Mouse (Mus musculus) heart, adult 2 months (tissue): ENCODE results near the gene Fbxo36. TPM values are rescaled to one million over a fixed set of nuclear protein-coding genes. Genes with fewer than 3 reads are reported as not detected.

ENCODE experiments used
- DNase-seq, 2 experiments: peaks; one replicate each; pipeline ENCODE4 v3.0.0; 2021
- H3K27ac ChIP-seq: fragments of 200-600 bp; 2 replicates; pipeline ENCODE4 v1.8.1; 2022
- H3K27me3 ChIP-seq: fragments of 200-500 bp; 2 replicates; pipeline ENCODE4 v1.6.1; 2012; ENCODE audit warnings: mild to moderate bottlenecking, low read length, inconsistent platforms, mixed read lengths; ENCODE audit not compliant: control insufficient read depth, insufficient read depth
- H3K36me3 ChIP-seq: fragments of 200-500 bp; 2 replicates; pipeline ENCODE4 v1.6.1; 2012; ENCODE audit warnings: low read length, inconsistent platforms; ENCODE audit not compliant: control insufficient read depth, insufficient read depth
- H3K4me1 ChIP-seq: fragments of 200-500 bp; 2 replicates; pipeline ENCODE4 v1.6.1; 2011; ENCODE audit warnings: low read length; ENCODE audit not compliant: control insufficient read depth, insufficient read depth
- H3K4me3 ChIP-seq: fragments of 200-600 bp; 2 replicates; pipeline ENCODE4 v1.8.1; 2022
- H3K79me2 ChIP-seq: fragments of 200-500 bp; replicated peaks from 2 replicates; pipeline ENCODE4 v1.6.1; 2012; ENCODE audit warnings: mild to moderate bottlenecking, inconsistent platforms, low read length, moderate library complexity, mixed read lengths; ENCODE audit not compliant: control insufficient read depth, insufficient read depth
- H3K9ac ChIP-seq: fragments of 200-500 bp; 2 replicates; pipeline ENCODE4 v1.6.1; 2012; ENCODE audit warnings: low read depth, mild to moderate bottlenecking, control low read depth, inconsistent platforms, low read length, mixed read lengths
- CTCF ChIP-seq: fragments of 200-600 bp; IDR thresholded peaks from 2 replicates; pipeline ENCODE4 v1.8.1; 2022; ENCODE audit warnings: antibody characterized with exemption, mild to moderate bottlenecking, moderate library complexity
- EP300 ChIP-seq: fragments of 200-500 bp; IDR thresholded peaks from 2 replicates; pipeline ENCODE4 v1.6.1; 2011; ENCODE audit warnings: low read depth, low read length, control low read depth; ENCODE audit not compliant: insufficient read depth
- POLR2A ChIP-seq: fragments of 200-500 bp; IDR thresholded peaks from 2 replicates; pipeline ENCODE4 v1.6.1; 2011; ENCODE audit warnings: mild to moderate bottlenecking, low read depth, low read length, control low read depth; ENCODE audit not compliant: insufficient read depth
- WGBS: fragments of 180-500 bp; shearing (Covaris S2); methylation state at CpG from one replicate; pipeline ENCODE4 v1.1.7; 2018; 5-methylcytosine and 5-hydroxymethylcytosine counted together
- intact Hi-C: fragments of 180-260 bp; cut with DNase I; formaldehyde crosslinking; loops from one replicate; pipeline ENCODE4 v1.15.1; 2025
- polyA plus RNA-seq: library from polyadenylated mRNA; depleted of rRNA; stranded (reverse); fragments of >200 nt; gene quantifications from 2 replicates; pipeline ENCODE4 v1.2.3, GENCODE M21; 2012; rRNA removed
- total RNA-seq, 2 experiments: library from RNA; stranded (reverse); gene quantifications; 2 replicates each; pipeline ENCODE4 v1.2.3; 2021

Gene Fbxo36
- total and polyA plus RNA-seq, 3 experiments, result 1.5 to 2.7 (median 2.5) TPM

DNA sequence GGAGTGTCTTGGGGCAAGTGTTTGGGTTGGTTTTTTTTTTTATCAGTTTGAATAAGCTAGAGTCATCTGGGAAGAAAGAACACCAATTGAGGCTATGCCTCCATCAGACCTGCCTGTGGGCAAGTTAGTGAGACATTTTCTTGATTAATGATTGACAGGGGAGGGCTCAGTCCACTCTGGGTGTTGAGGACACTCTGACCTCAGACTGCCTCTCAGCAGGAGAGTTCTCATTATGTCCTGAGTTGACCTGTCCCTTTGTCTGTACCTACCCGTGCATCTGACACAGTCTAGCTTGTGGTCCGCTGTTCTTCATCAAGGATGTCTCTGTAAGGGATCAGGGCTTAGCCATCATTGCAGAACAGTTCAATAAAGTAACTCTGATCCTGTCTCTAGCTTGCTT lies 107.7 kb downstream of the Fbxo36 start:
- no peaks in the 10 kb centered on the region for H3K79me2 ChIP-seq
- WGBS, result 76% methylated on average over 2 of the region's 2 CpGs
- no peaks in the 10 kb centered on the region for H3K4me1 ChIP-seq
- TF ChIP-seq POLR2A, result no peak
- no peak for TF ChIP-seq CTCF
- TF ChIP-seq EP300, result no peak
- no peak overlapping the region for H3K4me3 ChIP-seq
- intact Hi-C loops, result no loop called here
- H3K36me3 ChIP-seq, result no peaks in the 10 kb centered on the region
- peak in 1 of 2 experiments; percentile 3 for DNase-seq
- no peak overlapping the region for H3K9ac ChIP-seq
- no peak overlapping the region for H3K27ac ChIP-seq
- no peaks in the 10 kb centered on the region for H3K27me3 ChIP-seq

Other genes starting within 250 kb of the Fbxo36 start
- gene Dner, start 143.6 kb upstream of the Fbxo36 start, total RNA-seq, result under 1 TPM; 0.05 to 0.43 TPM
- 0.23 and 0.70 TPM in 2 replicates for gene Dner, start 143.6 kb upstream of the Fbxo36 start, polyA plus RNA-seq
- gene Trip12, start 675 bp downstream of the Fbxo36 start, total RNA-seq, result 100 to 1,000 TPM; 177 to 205 TPM
- 26.9 and 59.0 TPM in 2 replicates for gene Trip12, start 675 bp downstream of the Fbxo36 start, polyA plus RNA-seq
- gene Slc16a14, start 95.3 kb downstream of the Fbxo36 start, total RNA-seq, result under 1 TPM; 0.23 to 0.48 TPM
- gene Slc16a14, start 95.3 kb downstream of the Fbxo36 start, polyA plus RNA-seq, result 0.10 and 0.15 TPM in 2 replicates